Mouse (Mus musculus): ENCODE results near the gene Svep1. TPM values are rescaled to one million over a fixed set of nuclear protein-coding genes. Genes with fewer than 3 reads are reported as not detected.

Svep1 gene
- not detected in 3 replicates for total RNA-seq (2017)

- ATAC-seq (replicated peaks; ENCODE audit: insufficient number of reproducible peaks, low FRiP score, low TSS enrichment, poor library complexity, severe bottlenecking), result no peak
These were observed at the start of gene Svep1 for GRCm38 (mm10) chr4:58206115-58206945. Gene Svep1, minus strand, starts transcription at chr4:58206859.

GRCm38 (mm10) chr4:58253410-58253809 is 46.8 kb upstream of the Svep1 start:
- no peak for ATAC-seq (replicated peaks; ENCODE audit: insufficient number of reproducible peaks, low FRiP score, low TSS enrichment, poor library complexity, severe bottlenecking)

GRCm38 (mm10) chr4:58252381-58252780 is 45.7 kb upstream of the Svep1 start:
- ATAC-seq (replicated peaks; ENCODE audit: insufficient number of reproducible peaks, low FRiP score, low TSS enrichment, poor library complexity, severe bottlenecking), result no peak

GRCm38 (mm10) chr4:58245544-58245943 is 38.9 kb upstream of the Svep1 start:
- no peak for ATAC-seq (replicated peaks; ENCODE audit: insufficient number of reproducible peaks, low FRiP score, low TSS enrichment, poor library complexity, severe bottlenecking)

GRCm38 (mm10) chr4:58240416-58240815 is 33.8 kb upstream of the Svep1 start:
- no peak for ATAC-seq (replicated peaks; ENCODE audit: insufficient number of reproducible peaks, low FRiP score, low TSS enrichment, poor library complexity, severe bottlenecking)

- no peak for ATAC-seq (replicated peaks; ENCODE audit: insufficient number of reproducible peaks, low FRiP score, low TSS enrichment, poor library complexity, severe bottlenecking)
These were observed 29.2 kb upstream of the Svep1 start for GRCm38 (mm10) chr4:58235828-58236227.

- no peak for ATAC-seq (replicated peaks; ENCODE audit: insufficient number of reproducible peaks, low FRiP score, low TSS enrichment, poor library complexity, severe bottlenecking)
These were observed 16.8 kb upstream of the Svep1 start for GRCm38 (mm10) chr4:58223499-58223898.

- no peak for ATAC-seq (replicated peaks; ENCODE audit: insufficient number of reproducible peaks, low FRiP score, low TSS enrichment, poor library complexity, severe bottlenecking)
These were observed 4.7 kb upstream of the Svep1 start for GRCm38 (mm10) chr4:58211374-58211773.

GRCm38 (mm10) chr4:58210557-58211090 is 4.0 kb upstream of the Svep1 start:
- ATAC-seq (replicated peaks; ENCODE audit: insufficient number of reproducible peaks, low FRiP score, low TSS enrichment, poor library complexity, severe bottlenecking), result no peak

- ATAC-seq (replicated peaks; ENCODE audit: insufficient number of reproducible peaks, low FRiP score, low TSS enrichment, poor library complexity, severe bottlenecking), result no peak
These were observed 927 bp downstream of the Svep1 start for GRCm38 (mm10) chr4:58205750-58206114.

GRCm38 (mm10) chr4:58201703-58202102 is 5.0 kb downstream of the Svep1 start:
- no peak for ATAC-seq (replicated peaks; ENCODE audit: insufficient number of reproducible peaks, low FRiP score, low TSS enrichment, poor library complexity, severe bottlenecking)

GRCm38 (mm10) chr4:58200826-58201225 is 5.8 kb downstream of the Svep1 start:
- ATAC-seq (replicated peaks; ENCODE audit: insufficient number of reproducible peaks, low FRiP score, low TSS enrichment, poor library complexity, severe bottlenecking), result no peak

- no peak for ATAC-seq (replicated peaks; ENCODE audit: insufficient number of reproducible peaks, low FRiP score, low TSS enrichment, poor library complexity, severe bottlenecking)
These were observed 9.4 kb downstream of the Svep1 start for GRCm38 (mm10) chr4:58197230-58197629.

GRCm38 (mm10) chr4:58196795-58197194 is 9.9 kb downstream of the Svep1 start:
- no peak for ATAC-seq (replicated peaks; ENCODE audit: insufficient number of reproducible peaks, low FRiP score, low TSS enrichment, poor library complexity, severe bottlenecking)

GRCm38 (mm10) chr4:58195936-58196335 is 10.7 kb downstream of the Svep1 start:
- no peak for ATAC-seq (replicated peaks; ENCODE audit: insufficient number of reproducible peaks, low FRiP score, low TSS enrichment, poor library complexity, severe bottlenecking)

- ATAC-seq (replicated peaks; ENCODE audit: insufficient number of reproducible peaks, low FRiP score, low TSS enrichment, poor library complexity, severe bottlenecking), result no peak
These were observed 17.4 kb downstream of the Svep1 start for GRCm38 (mm10) chr4:58189281-58189680.

GRCm38 (mm10) chr4:58185401-58185800 is 21.3 kb downstream of the Svep1 start:
- ATAC-seq (replicated peaks; ENCODE audit: insufficient number of reproducible peaks, low FRiP score, low TSS enrichment, poor library complexity, severe bottlenecking), result no peak

- no peak for ATAC-seq (replicated peaks; ENCODE audit: insufficient number of reproducible peaks, low FRiP score, low TSS enrichment, poor library complexity, severe bottlenecking)
These were observed 21.8 kb downstream of the Svep1 start for GRCm38 (mm10) chr4:58184681-58185341.

GRCm38 (mm10) chr4:58183897-58184296 is 22.8 kb downstream of the Svep1 start:
- no peak for ATAC-seq (replicated peaks; ENCODE audit: insufficient number of reproducible peaks, low FRiP score, low TSS enrichment, poor library complexity, severe bottlenecking)

- ATAC-seq (replicated peaks; ENCODE audit: insufficient number of reproducible peaks, low FRiP score, low TSS enrichment, poor library complexity, severe bottlenecking), result no peak
These were observed 28.2 kb downstream of the Svep1 start for GRCm38 (mm10) chr4:58178489-58178888.

All from monocyte, adult 5-6 weeks (primary cell).